Mouse (Mus musculus) heart, adult 2 months (tissue): ENCODE data around the gene Borcs6.
A peak's percentile ranks its signal among the peaks of the same experiment; 100 is the strongest.

Source experiments
- CTCF ChIP-seq: fragments of 200-600 bp; IDR thresholded peaks from 2 replicates; pipeline ENCODE4 v1.8.1; 2022; ENCODE audit warnings: antibody characterized with exemption, mild to moderate bottlenecking, moderate library complexity
- EP300 ChIP-seq: fragments of 200-500 bp; IDR thresholded peaks from 2 replicates; pipeline ENCODE4 v1.6.1; 2011; ENCODE audit warnings: low read depth, low read length, control low read depth; ENCODE audit not compliant: insufficient read depth
- POLR2A ChIP-seq: fragments of 200-500 bp; IDR thresholded peaks from 2 replicates; pipeline ENCODE4 v1.6.1; 2011; ENCODE audit warnings: mild to moderate bottlenecking, low read depth, low read length, control low read depth; ENCODE audit not compliant: insufficient read depth

DNA sequence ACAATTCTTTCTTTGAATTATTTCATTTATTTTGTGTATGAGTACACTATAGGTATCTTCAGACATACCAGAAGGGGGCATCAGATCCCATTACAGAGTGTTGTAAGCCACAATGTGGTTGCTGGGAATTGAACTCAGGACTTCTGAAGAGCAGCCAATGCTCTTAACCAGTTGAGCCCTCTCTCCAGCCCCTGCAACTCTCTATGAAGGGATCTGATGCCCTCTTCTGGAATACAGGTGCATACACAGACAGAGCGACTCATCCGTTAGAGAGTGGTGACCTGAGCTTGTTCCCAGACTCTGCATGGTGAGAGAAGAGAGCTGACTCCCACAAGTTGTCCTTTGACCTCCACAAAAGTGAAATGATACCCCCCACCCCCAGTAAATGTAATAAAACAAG lies 30.7 kb upstream of the Borcs6 start:
- TF ChIP-seq POLR2A (no peak), CTCF (peak; percentile 47), EP300 (no peak)
